Mouse (Mus musculus) embryonic fibroblast, embryonic 13.5 days (primary cell): ENCODE results near the gene Alyref.

Experiments
- CTCF ChIP-seq: IDR thresholded peaks from 2 replicates; pipeline ENCODE4 v1.5.1; 2011; ENCODE audit warnings: mild to moderate bottlenecking, control low read depth, low read length, moderate library complexity, borderline replicate concordance; ENCODE audit not compliant: insufficient read depth
- POLR2A ChIP-seq: IDR thresholded peaks from 2 replicates; pipeline ENCODE4 v1.6.1; 2011; ENCODE audit warnings: low read depth, mild to moderate bottlenecking, control low read depth, low read length, moderate library complexity

- no peak for TF ChIP-seq CTCF
- TF ChIP-seq POLR2A = no peak
These were observed 35.2 kb downstream of the Alyref start for GRCm38 (mm10) chr11:120562949-120563348.
